Mouse (Mus musculus): ENCODE results near the gene Ndufv1. TPM values are rescaled to one million over a fixed set of nuclear protein-coding genes. Genes with fewer than 3 reads are reported as not detected.

Gene Ndufv1
- total and polyA plus RNA-seq, 2 experiments from 2014 or later = 137 to 271 TPM

GRCm38 (mm10) chr19:3991562-3991961 is 21.0 kb downstream of the Ndufv1 start:
- DNase-seq (ENCODE audit: low spot score) (no peak), ATAC-seq (ENCODE audit: low FRiP score) (no peak)
- H3K4me3 ChIP-seq (ENCODE audit: low read depth, low read length) = no peak overlapping the region
- no peak for TF ChIP-seq CTCF (IDR thresholded peaks at IDR 0.05)
- no peak overlapping the region for H3K9ac ChIP-seq (replicated peaks; ENCODE audit: low read length, poor library complexity, severe bottlenecking)
- H3K4me1 ChIP-seq (ENCODE audit: insufficient read depth, low read length) = no peaks in the 10 kb centered on the region
- no peak overlapping the region for H3K27ac ChIP-seq (ENCODE audit: low read depth, low read length)
- WGBS = 96% methylated on average over 3 of the region's 3 CpGs
- no peaks in the 10 kb centered on the region for H3K9me3 ChIP-seq (ENCODE audit: low read length)
- H3K27me3 ChIP-seq (ENCODE audit: insufficient read depth, low read length) = no peaks in the 10 kb centered on the region
- no peak overlapping the region for H3K4me2 ChIP-seq (ENCODE audit: low read depth, low read length, poor library complexity, severe bottlenecking)
- H3K36me3 ChIP-seq (ENCODE audit: insufficient read depth, low read length) = no peaks in the 10 kb centered on the region

- ATAC-seq (ENCODE audit: low FRiP score) = no peak
- Histone ChIP-seq H3K9ac (replicated peaks; ENCODE audit: low read length, poor library complexity, severe bottlenecking) (no peak overlapping the region), H3K36me3 (ENCODE audit: insufficient read depth, low read length) (no peaks in the 10 kb centered on the region), H3K9me3 (ENCODE audit: low read length) (no peaks in the 10 kb centered on the region), H3K4me2 (ENCODE audit: low read depth, low read length, poor library complexity, severe bottlenecking) (no peak overlapping the region), H3K4me3 (ENCODE audit: low read depth, low read length) (no peak overlapping the region), H3K27ac (ENCODE audit: low read depth, low read length) (no peak overlapping the region), H3K27me3 (ENCODE audit: insufficient read depth, low read length) (no peaks in the 10 kb centered on the region), H3K4me1 (ENCODE audit: insufficient read depth, low read length) (no peaks in the 10 kb centered on the region)
- no peak for DNase-seq (ENCODE audit: low spot score)
- WGBS = 56% methylated on average over 6 of the region's 6 CpGs
- TF ChIP-seq CTCF (IDR thresholded peaks at IDR 0.05) = no peak
Measured at GRCm38 (mm10) chr19:3990804-3991203, 21.8 kb downstream of the Ndufv1 start.

- Histone ChIP-seq H3K27ac (ENCODE audit: low read depth, low read length) (no peak overlapping the region), H3K27me3 (ENCODE audit: insufficient read depth, low read length) (no peaks in the 10 kb centered on the region), H3K4me2 (ENCODE audit: low read depth, low read length, poor library complexity, severe bottlenecking) (no peak overlapping the region), H3K9me3 (ENCODE audit: low read length) (no peaks in the 10 kb centered on the region), H3K9ac (replicated peaks; ENCODE audit: low read length, poor library complexity, severe bottlenecking) (no peak overlapping the region), H3K4me1 (ENCODE audit: insufficient read depth, low read length) (no peaks in the 10 kb centered on the region), H3K4me3 (ENCODE audit: low read depth, low read length) (no peak overlapping the region), H3K36me3 (ENCODE audit: insufficient read depth, low read length) (no peaks in the 10 kb centered on the region)
- 84% methylated on average over 4 of the region's 4 CpGs for WGBS
- no peak for DNase-seq (ENCODE audit: low spot score)
- peak; percentile 44 for TF ChIP-seq CTCF (IDR thresholded peaks at IDR 0.05)
- no peak for ATAC-seq (ENCODE audit: low FRiP score)
Measured at GRCm38 (mm10) chr19:3988750-3989149, 23.9 kb downstream of the Ndufv1 start.

- no peaks in the 10 kb centered on the region for H3K27me3 ChIP-seq (ENCODE audit: insufficient read depth, low read length)
- H3K4me1 ChIP-seq (ENCODE audit: insufficient read depth, low read length) = no peaks in the 10 kb centered on the region
- no peaks in the 10 kb centered on the region for H3K9me3 ChIP-seq (ENCODE audit: low read length)
- H3K4me3 ChIP-seq (ENCODE audit: low read depth, low read length) = no peak overlapping the region
- 93% methylated on average over 14 of the region's 14 CpGs for WGBS
- no peak overlapping the region for H3K27ac ChIP-seq (ENCODE audit: low read depth, low read length)
- DNase-seq (ENCODE audit: low spot score) (no peak), ATAC-seq (ENCODE audit: low FRiP score) (no peak)
- H3K4me2 ChIP-seq (ENCODE audit: low read depth, low read length, poor library complexity, severe bottlenecking) = no peak overlapping the region
- no peaks in the 10 kb centered on the region for H3K36me3 ChIP-seq (ENCODE audit: insufficient read depth, low read length)
- no peak for TF ChIP-seq CTCF (IDR thresholded peaks at IDR 0.05)
- no peak overlapping the region for H3K9ac ChIP-seq (replicated peaks; ENCODE audit: low read length, poor library complexity, severe bottlenecking)
Measured at GRCm38 (mm10) chr19:3988066-3988465, 24.5 kb downstream of the Ndufv1 start.

- no peak within 1 kb of the TSS for H3K27ac ChIP-seq (ENCODE audit: low read depth, low read length)
- no peaks in the 10 kb centered on the region for H3K9me3 ChIP-seq (ENCODE audit: low read length)
- ATAC-seq (ENCODE audit: low FRiP score) (no peak), DNase-seq (ENCODE audit: low spot score) (no peak)
- H3K4me2 ChIP-seq (ENCODE audit: low read depth, low read length, poor library complexity, severe bottlenecking) = no peak within 1 kb of the TSS
- H3K27me3 ChIP-seq (ENCODE audit: insufficient read depth, low read length) = no peaks in the 10 kb centered on the region
- H3K36me3 ChIP-seq (ENCODE audit: insufficient read depth, low read length) = no peaks in the 10 kb centered on the region
- H3K4me1 ChIP-seq (ENCODE audit: insufficient read depth, low read length) = no peaks in the 10 kb centered on the region
- no peak within 1 kb of the TSS for H3K9ac ChIP-seq (replicated peaks; ENCODE audit: low read length, poor library complexity, severe bottlenecking)
- 22% methylated on average over 8 of the region's 8 CpGs for WGBS
- no peak within 1 kb of the TSS for H3K4me3 ChIP-seq (ENCODE audit: low read depth, low read length)
- no peak for TF ChIP-seq CTCF (IDR thresholded peaks at IDR 0.05)
Measured at GRCm38 (mm10) chr19:3986334-3986733, 26.3 kb downstream of the Ndufv1 start, which contains the start of gene Acy3. Gene Acy3, plus strand, starts transcription at chr19:3986570.

GRCm38 (mm10) chr19:3985261-3985681 is 27.3 kb downstream of the Ndufv1 start:
- DNase-seq (ENCODE audit: low spot score) (no peak), ATAC-seq (ENCODE audit: low FRiP score) (no peak)
- WGBS = 23% methylated on average over 8 of the region's 8 CpGs
- H3K9me3 ChIP-seq (ENCODE audit: low read length) = no peaks in the 10 kb centered on the region
- no peak overlapping the region for H3K9ac ChIP-seq (replicated peaks; ENCODE audit: low read length, poor library complexity, severe bottlenecking)
- no peak for TF ChIP-seq CTCF (IDR thresholded peaks at IDR 0.05)
- H3K36me3 ChIP-seq (ENCODE audit: insufficient read depth, low read length) = no peaks in the 10 kb centered on the region
- H3K4me2 ChIP-seq (ENCODE audit: low read depth, low read length, poor library complexity, severe bottlenecking) = no peak overlapping the region
- no peaks in the 10 kb centered on the region for H3K4me1 ChIP-seq (ENCODE audit: insufficient read depth, low read length)
- H3K27me3 ChIP-seq (ENCODE audit: insufficient read depth, low read length) = no peaks in the 10 kb centered on the region
- H3K4me3 ChIP-seq (ENCODE audit: low read depth, low read length) = no peak overlapping the region
- no peak overlapping the region for H3K27ac ChIP-seq (ENCODE audit: low read depth, low read length)
